Mouse (Mus musculus) cerebellum, adult 18-20 months (tissue): ENCODE measurements at regions not wholly inside any gene's neighbourhood (a gene's known extent, or its start where the extent isn't known, plus 50 kb on each side); places are given as distances from the start of the nearest gene placed in this dataset.

Experiments
- DNase-seq, 2 experiments: peaks; one replicate each; pipeline ENCODE4 v3.0.0; 2021

GRCm38 (mm10) chr13:37290636-37291035 lies 54.4 kb upstream of the Ly86 start:
- DNase-seq = no peak

DNA sequence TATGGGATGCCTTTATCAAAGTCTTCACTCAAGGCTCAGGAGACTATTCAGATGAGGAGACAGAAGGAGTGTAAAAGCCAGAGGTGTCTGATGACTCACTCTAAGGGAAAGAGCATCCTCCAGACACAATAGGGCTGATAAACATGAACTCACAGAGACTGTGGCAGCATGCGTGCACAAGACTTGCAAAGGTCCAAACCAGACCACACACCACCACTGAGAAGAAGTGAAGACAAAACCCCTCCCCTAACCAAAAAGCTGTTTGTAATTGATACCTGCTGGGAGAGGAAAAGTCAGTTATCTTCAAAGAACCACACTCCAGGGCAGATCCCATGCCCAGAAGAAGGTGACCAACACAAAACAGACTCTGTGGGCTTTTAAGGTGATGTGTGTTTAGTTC lies 56.0 kb upstream of the Ly86 start:
- DNase-seq = no peak

- DNase-seq = no peak
These were observed 62.5 kb upstream of the Ly86 start for GRCm38 (mm10) chr13:37282515-37282914.

DNA sequence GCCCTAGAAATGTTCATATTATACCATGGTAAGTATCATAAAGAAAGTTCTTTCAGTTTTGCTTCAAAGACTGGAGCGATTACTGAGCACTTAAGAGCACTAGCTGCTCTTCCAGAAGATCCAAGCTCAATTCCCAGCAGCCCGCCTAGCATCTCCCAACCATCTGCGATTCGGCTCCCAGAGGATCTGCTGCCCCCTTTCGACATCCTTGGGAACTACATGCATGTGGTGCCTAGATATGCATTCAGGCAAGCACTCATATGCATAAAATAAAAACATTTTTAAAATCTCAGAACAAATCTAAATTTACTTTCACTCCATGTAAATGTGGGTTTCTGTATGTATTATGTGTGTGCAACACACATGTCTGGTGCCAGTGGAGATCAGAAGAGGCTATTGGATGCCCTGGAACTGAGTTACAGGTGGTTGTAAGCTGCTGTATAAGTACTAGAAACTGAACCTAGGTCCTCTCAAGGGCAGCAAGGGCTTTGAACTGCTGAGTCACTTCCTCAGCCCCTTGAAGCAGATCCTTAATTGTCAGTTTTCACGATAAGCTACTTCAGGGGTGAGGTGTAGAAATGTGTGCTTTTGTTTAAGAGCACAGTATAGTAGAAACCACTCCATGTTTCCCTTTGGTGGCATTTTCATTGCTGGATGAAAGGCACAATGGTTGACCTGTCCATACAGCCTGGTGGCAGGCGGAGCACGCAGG lies 65.8 kb upstream of the Ly86 start:
- DNase-seq = no peak

DNA sequence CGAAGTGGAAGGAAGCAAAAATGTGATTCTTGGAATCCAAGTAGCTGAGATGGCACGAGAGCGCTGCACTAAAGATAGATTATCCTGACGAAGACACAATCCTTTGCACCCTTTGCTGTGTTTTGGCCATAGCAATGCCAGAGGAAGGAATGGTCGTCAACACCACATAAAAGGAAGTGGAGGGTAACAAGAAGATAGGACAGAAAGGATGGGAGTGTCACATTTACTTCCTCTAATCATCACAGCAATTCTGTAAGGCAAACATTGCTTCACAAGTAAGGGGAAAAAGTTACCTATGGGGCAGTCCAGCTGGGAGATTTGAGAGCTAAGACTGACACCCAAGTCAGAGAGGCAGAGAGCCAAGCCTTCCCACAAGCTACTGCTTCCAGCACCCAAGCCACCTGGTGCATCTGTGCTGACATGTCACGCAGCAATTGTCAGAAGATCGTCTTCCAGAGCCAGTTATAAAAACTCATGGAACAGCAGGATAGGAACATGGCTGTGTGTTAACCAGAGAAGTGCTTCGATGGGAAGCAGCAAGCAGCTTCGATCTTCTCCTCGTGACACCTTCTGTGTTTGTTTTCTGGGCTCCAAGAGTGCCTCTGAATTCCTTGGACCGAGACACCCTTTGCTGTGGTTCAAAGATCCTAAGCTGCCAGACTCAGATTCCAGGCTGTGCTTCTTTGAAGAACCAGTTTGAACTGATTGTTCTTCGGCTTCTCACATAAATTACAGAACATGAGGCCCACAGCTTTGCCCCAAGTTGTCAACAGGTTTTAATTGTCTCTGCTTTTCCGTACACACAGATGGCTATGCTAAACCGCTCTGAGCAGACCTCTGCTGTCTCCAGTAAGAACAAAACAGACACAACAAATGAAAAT lies 95.2 kb upstream of the Ly86 start:
- DNase-seq = no peak

- no peak for DNase-seq
These were observed 96.3 kb upstream of the Ly86 start for GRCm38 (mm10) chr13:37248741-37249140.

DNA sequence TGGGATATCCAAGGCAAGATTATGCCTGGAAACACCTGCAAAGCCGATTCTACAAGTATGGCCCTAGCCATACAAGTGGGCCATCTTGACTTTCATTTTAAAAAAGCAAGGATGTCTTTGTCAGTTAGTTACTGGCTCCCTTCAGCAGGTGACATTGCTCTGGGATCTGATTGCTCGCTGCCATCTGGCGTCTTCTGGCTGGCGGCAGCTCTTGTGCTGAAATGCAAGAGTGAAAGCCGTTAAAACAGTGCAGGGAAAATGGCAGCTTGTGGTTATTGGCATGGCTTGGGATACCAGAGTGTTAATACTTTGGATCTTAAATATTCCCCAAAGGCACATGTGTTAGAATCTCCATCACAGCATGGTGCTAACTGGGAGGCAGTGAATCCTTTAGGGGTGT lies 105.0 kb upstream of the Ly86 start:
- DNase-seq = peak in 1 of 2 experiments; percentile 12

DNA sequence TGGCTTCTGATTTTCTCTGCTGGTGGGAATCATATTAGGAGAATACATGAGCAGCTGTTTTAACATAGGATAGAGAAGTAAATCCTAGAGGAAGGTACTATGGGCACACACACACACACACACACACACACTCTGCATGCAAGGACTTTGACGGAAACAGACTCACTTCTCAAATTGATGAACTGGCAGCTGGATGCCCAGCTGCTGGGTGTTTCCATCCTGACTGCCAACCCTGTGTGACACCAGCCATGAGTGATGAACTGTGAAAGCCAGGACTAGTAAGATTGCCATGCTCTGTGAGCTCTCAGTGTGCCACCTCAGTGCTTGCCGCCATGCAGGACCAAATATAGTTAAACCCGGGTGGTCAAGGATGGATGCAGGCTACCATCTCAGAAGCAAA lies 107.7 kb upstream of the Ly86 start:
- DNase-seq = no peak

GRCm38 (mm10) chr13:37225834-37226233 lies 119.2 kb upstream of the Ly86 start:
- DNase-seq = no peak

GRCm38 (mm10) chr13:37220436-37220835 lies 124.6 kb upstream of the Ly86 start:
- no peak for DNase-seq

DNA sequence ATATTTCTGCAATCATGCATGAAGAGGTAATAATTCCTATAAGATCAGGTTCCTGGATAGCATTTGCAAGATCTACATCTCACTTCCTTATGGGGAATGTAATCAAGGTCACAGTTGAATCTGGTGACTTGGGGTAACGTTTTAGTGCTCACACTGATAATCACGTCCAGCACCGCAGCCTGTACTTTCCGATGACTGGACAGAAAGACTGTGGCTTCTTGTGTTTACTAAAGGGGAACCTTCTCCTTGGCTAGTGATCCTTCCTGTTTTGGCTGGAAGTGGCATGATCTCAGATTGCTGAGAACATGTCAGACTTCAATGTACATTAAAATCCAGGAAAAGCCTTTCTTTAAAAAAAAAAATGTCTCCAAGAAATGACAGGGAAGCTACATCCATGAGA lies 126.4 kb upstream of the Ly86 start:
- DNase-seq = no peak

DNA sequence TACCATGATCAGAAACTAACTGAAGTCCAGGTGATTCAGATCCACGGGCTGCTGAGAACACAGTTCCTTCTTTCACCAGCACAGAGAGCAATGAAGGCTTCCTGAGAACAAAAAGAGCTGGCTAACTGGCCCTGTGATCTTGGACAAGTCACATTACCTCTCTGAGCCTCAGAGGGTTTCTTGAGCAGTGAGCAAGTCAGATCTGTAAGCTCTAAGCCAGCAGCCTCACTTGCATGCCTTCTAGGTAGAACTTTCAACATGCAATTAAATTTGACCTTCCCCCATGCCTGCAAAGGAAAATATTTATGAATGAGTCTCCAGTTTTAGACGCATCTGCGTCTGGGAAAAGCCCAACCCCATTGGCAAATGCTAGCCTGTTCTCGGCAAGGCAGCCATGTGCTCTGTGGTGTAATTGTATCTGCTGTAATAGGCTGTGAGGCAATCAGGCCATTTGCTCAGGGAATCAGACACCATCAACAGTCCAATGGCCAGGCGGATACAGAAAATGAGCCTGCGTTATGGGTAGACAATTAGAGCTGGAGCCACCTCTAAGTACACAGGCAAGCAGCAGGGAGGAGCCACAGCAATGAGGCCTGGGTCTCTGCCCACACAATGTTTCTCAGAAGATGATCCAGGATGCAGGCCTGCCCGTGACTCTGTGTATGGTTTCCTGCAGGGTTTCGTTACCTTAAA lies 130.3 kb upstream of the Ly86 start:
- DNase-seq = no peak

DNA sequence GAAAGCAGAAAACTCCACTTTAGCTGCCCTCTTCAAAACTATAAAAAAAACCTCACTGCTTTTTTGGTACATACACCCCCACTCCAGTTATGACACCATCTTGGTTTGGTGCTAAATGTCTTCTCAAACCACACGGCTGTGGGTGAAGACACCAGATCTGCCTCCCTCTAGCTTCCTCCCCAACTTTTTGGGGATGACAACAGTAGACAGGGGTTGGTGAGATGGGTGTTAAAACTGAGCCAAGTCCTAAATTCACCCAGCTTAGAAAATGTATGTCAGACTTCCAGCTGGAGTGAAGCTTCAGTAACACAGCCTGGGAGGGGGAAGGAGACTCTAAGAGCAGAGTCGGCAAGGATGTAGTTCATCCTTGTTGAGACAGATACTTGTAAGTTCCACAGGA lies 147.1 kb upstream of the F13a1 start:
- no peak for DNase-seq

- no peak for DNase-seq
These were observed 145.8 kb upstream of the F13a1 start for GRCm38 (mm10) chr13:37195857-37196256.

DNA sequence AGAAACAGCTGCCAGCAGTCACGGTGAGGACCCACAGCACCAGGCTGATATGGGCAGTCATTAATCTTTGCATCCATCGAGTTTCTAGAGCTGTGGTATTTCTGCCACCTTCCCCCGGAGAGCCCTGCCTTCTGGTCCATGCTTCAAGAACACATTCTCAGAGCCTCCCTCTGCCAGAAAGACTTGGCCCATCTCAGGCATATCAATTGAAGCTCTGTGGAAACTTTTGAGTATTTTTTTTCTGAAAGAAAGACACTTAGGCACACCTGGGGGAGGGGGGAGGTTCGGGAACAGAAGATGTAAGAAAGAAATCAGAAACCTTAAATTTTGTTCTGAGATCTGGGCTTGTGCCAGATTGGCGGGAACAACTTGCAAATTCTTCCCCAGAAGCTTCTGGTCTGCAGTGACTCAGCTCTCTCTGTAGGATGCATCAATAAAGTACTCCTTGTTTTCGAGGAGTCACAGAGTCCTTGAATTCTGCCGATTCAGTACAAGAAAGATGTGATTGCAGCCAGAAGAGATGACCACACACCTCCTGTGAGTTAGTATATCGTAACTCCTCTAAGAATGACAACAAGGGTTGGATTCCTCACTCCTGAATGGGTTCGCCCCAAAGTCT lies 131.2 kb upstream of the F13a1 start:
- DNase-seq = no peak

DNA sequence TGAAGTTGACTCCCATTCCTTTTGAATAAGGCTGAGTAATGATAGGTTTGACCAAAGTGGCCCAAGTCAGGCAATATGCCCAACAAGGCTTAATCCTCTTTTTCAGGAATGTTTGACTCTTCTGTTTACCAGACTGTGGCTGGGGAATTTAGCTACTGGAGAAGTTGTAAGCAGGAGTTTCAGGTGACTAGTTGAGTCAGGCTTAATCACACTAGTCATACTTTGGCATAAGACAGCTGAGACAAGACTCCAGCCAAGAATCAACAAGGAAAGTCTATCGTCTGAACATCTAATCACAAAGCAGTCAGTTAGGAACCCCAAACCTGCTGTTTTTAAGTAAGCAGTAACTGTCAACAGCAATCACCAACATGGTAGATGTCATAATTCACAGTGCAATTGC lies 126.5 kb upstream of the F13a1 start:
- no peak for DNase-seq

DNA sequence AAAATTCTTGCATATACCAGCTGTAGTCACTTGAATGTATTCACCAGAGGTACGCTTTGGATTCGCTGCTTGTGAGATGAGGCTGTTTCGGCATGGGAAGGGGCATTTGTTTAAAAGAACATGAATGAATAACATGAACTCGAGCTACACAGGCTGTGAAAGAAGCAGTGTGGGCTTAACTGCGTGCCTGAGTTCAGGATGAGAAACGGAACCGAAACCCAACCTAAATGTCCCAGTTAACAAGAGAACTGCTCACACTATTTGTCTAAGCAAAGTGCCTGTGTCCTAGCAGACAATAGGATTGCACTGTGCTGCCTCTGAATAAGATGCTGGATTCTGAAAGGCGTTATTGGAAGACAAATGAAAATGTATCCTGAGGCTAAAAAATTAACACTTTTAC lies 126.0 kb upstream of the F13a1 start:
- DNase-seq = no peak

DNA sequence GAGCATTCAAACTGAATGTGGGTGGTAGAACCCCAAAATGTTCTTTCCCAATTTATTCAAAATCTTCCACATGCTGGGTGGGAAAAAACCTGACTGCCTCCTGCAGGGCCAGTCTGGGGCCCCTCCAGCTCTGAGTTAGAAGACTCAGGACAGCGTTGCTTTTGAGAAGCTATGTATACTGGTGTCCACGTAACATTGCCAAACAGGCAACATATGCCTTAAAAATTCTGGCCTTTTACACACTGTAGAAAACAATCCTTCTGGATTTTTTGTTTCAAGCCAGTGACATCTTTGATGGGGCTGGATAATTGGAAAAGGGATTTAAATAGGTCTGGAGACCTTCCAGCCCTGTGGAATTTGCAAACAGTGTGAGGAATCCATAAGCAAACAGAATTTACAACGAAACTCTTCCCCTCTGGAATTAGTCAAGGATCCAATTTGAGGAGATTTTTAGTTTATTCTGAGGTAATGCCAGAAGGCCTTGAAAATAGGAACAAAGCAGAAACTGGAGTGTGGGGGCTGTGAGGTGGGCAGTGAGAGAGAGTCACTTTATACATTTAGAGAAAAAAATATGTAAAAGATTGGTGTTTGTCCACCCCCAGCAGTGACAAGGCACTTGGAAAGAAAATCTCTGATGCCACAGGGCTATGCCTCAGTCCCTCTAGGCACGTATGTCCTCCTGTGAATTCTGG lies 108.9 kb upstream of the F13a1 start:
- DNase-seq = no peak

GRCm38 (mm10) chr13:37157808-37158207 lies 107.8 kb upstream of the F13a1 start:
- DNase-seq = no peak

- DNase-seq = no peak
These were observed 101.9 kb upstream of the F13a1 start for GRCm38 (mm10) chr13:37151835-37152516.

GRCm38 (mm10) chr13:37149961-37150360 lies 99.9 kb upstream of the F13a1 start:
- DNase-seq = no peak
